Mouse (Mus musculus) embryonic fibroblast, embryonic 13.5 days (primary cell): ENCODE results near the gene Itgb1bp1.

Source experiments
- CTCF ChIP-seq: IDR thresholded peaks from 2 replicates; pipeline ENCODE4 v1.5.1; 2011; ENCODE audit warnings: mild to moderate bottlenecking, control low read depth, low read length, moderate library complexity, borderline replicate concordance; ENCODE audit not compliant: insufficient read depth
- POLR2A ChIP-seq: IDR thresholded peaks from 2 replicates; pipeline ENCODE4 v1.6.1; 2011; ENCODE audit warnings: low read depth, mild to moderate bottlenecking, control low read depth, low read length, moderate library complexity

GRCm38 (mm10) chr12:21223923-21224322 lies 62.2 kb downstream of the Itgb1bp1 start:
- TF ChIP-seq CTCF: no peak
- no peak for TF ChIP-seq POLR2A
